Mouse (Mus musculus) small intestine, adult 2 months (tissue): Measurements from ENCODE around the gene Lefty2.

Source experiments
- CTCF ChIP-seq: fragments of 200-500 bp; IDR thresholded peaks from 2 replicates; pipeline ENCODE4 v1.5.1; 2012; ENCODE audit warnings: low read depth, mild to moderate bottlenecking, control low read depth, inconsistent platforms, low read length, moderate library complexity, mixed read lengths; ENCODE audit not compliant: insufficient replicate concordance, insufficient read length; ENCODE audit errors: extremely low read depth
- POLR2A ChIP-seq: fragments of 200-500 bp; IDR thresholded peaks from 2 replicates; pipeline ENCODE4 v1.6.1; 2012; ENCODE audit warnings: low read depth, mild to moderate bottlenecking, control low read depth, inconsistent platforms, low read length, moderate library complexity

DNA sequence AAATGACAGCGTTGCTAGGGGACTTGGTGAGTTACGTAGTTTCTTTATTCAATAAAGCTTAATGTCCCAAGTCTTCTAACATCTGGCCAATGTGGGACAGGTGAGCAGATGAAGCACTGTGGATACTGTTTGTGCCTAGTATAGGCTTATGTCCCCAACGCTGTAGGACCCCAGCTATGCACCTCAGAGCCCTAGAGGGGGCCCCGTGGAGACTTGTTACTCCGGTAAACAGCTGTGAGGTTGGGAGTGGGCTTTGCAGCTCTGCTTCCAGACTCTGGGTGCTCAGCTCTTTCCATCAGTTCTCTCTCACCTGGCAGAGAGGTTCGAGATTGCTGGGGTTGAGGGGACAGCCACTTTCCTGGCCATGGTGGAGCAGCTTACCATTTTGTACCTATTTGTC, 12.4 kb downstream of the Lefty2 start:
- TF ChIP-seq CTCF (no peak), POLR2A (no peak)
